Mouse (Mus musculus): ENCODE measurements around the gene Luc7l3.

Luc7l3 gene

DNA sequence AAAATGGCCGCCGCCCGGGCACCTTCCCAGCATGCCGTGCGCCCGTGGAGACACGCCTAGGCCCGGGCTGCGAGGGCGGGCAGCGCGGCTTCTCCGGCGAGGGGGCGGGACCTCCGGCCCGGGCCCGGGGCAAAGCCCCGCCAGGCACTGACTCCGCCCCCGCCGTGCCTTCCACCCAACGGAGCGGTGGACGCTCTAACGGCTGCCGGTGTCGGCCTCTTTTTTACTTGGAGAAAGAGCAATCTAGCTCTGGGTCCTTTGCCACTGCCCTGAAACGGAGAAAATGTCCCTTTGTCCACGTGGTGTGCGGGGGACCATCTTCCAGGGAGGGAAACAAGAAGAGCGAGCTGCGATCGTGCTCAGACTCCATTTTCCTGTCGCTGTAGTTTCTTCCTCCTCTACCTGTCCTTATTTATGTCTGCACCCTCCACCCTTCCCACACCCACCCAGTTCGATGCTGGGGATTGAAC, at the start of gene Luc7l3:
TSS of gene Luc7l3 (minus strand) at position 58 of the 470 bp plus-strand sequence.
- peak; percentile 96 for DNase-seq (ENCODE audit: low read depth, low spot score)

DNA sequence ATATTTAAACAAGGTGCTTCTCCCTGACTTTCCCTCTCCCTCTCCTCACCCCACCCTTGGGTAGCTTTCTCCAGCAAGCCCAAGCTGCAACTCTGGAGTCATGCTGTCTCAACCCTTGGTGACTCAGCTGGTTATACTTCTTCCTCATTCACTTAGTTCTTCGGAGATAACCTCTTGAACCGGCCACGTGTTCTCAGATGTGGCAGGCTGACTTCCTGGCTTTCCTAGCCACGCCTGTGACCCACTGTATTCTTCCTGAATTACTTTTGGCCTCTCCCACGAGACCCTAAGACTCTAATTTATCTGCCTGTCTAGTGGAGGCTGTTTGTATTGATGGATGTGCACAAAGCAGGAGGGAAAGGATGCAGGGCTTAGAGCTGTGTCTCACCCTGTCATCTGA, 49.0 kb upstream of the Luc7l3 start:
- DNase-seq (ENCODE audit: low read depth, low spot score), result peak; percentile 45

DNA sequence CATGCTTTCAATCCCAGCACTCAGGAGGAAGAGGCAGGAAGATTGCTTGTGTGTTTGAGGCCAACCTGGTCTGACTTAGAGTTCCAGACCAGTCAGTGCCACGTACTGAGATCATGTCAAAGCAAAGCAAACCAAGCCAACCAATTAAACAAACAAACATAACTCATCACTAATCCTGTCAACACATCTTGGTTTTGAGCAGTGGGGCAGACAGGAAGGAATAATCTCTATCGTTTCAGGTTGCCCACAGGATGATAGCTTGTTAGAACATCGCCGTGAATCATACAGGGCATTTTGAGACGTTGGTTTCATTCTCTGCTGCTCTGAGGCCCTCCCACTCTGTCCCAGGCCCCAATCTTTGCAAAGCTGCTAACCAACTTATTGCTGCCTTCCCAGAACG, 48.2 kb upstream of the Luc7l3 start:
- DNase-seq (ENCODE audit: low read depth, low spot score), result peak; percentile 20

DNA sequence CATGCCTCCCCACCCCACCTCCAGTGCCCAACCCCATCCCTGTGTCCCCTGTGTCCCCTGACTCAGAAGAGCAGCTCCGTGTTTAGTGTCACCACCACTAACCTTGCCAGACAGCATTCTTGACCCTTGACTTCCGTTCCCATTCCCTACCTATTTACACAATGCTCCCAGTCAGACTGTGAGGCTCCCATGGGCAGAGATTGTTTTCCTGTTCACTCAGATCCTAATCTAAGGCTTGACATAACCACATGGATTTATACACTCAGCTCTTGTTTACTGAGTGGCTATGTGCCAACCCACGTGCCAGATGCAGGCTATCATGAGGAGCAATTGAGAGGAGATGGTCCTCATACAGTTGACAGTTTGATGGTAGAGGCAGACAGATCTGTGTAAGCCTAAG, 43.6 kb upstream of the Luc7l3 start:
- DNase-seq (ENCODE audit: low read depth, low spot score), result no peak

DNA sequence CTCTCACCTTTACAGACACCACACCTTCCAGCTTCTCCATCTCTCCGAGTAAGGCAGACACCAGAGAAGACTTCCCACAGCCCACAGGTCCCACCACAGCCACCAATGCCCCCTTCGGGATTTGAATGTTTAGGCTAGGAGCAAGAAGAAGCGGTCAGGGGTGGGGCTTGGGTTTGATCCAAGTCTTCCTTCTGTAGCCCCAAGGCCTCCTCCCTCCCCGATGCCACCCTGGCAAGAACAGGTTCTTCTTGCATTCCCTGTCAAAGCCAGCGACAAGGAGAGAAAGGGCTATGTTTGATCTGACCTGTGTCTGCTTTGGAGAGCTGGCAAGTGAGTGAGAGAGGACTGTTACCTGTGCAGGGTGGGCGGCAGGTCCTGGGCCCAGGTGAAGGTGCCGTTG, 41.9 kb upstream of the Luc7l3 start:
- DNase-seq (ENCODE audit: low read depth, low spot score), result no peak

DNA sequence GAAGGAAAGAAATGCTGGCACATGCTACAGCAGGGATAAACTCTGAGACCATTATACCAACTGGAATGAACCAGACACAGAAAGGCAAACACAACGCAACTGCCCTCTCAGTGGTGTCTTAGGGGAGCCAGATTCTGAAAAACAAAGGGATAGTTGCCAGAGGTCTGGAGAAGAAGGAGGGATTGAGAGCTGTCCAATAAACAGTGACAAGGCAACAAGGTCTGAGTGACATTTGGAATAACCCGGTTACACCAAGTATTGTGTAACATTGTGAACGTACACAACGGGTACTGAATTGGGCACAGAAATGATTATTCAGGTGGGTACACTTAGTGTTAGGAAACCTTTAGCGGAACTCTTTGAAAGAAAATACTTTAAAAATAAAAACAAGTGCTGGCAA, 40.3 kb upstream of the Luc7l3 start:
- no peak for DNase-seq (ENCODE audit: low read depth, low spot score)

DNA sequence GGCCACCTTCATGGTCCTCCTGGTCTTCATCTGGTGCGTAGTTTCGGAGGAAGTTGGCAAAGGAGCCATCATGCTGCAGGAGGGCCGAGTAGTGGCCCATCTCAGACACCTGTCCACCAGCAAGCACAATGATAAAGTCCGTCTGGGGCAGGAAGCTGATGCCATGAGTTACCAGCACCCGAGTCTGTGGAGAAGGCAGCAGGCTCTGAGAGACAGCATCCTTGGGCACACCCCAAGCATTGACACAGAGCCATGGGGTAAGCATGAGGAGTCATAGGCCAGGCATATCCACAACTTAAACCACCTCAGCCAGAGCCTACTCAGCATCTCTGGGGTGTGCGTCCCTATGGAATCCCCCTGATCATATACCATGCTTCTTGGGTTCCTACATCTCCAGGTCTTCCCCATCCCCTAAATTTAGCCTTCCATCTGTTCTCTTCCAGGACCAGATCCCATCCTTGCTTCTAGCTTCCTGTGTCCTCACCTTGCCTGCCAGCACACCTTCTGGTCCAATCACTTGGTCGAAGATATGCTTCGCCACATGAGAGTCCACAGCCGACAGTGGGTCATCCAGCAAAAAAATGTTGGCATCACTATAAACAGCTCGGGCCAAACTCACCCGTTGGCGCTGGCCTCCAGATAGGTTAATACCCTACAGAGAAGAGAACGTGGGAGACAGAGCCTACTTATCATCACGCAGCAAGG, 39.5 kb upstream of the Luc7l3 start:
- no peak for DNase-seq (ENCODE audit: low read depth, low spot score)

DNA sequence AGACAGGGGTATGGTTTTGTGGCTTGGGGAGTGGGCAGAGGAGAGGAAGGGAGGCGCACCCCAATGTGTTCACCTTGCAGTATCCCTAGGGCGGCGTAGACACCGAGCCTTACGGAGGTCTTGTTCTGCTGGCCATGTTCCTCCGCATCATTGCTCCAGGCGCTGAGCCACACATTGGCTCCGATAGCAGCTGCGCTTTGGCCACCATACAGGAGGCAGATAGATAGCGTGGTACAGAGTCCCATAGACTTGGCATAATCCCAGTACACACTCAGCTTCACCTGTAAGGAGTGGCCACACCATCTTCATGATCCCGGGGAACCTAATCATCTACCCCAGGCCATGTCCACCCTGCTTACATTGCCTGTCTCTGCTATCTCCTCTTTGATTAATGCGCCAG, 37.4 kb upstream of the Luc7l3 start:
- DNase-seq (ENCODE audit: low read depth, low spot score), result no peak

DNA sequence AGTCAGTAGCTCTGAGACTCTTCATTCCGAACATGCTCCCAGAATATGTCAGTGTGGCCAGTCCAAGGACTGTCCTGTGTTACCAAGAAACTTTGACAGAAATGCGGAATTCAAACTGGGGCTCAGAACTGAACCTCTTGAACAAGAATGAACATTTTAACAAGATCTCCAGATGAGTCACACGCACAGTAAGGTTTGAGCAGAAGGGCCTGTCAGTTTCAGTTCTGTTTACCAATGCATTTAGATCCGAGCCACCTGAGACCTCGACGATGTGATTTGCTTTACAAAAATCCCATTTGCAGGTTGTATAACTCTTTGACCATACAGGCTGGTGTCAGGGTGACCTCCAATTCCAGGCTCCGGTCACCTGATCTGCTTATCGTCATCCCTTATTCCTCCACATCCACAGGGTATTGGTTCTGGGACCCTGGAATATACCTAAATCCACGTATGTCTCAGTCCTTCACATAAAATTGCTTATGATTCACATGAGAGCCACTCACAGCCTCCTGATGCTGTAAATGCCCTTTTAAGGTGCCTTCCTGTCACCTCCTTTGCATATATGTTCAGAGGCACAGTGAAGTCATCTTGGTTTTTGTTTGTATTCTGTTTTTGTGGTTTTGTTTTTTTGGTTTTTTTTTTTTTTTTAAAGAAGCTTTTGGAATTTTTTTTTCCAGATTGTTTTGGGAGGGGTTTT, 33.9 kb upstream of the Luc7l3 start:
- no peak for DNase-seq (ENCODE audit: low read depth, low spot score)

DNA sequence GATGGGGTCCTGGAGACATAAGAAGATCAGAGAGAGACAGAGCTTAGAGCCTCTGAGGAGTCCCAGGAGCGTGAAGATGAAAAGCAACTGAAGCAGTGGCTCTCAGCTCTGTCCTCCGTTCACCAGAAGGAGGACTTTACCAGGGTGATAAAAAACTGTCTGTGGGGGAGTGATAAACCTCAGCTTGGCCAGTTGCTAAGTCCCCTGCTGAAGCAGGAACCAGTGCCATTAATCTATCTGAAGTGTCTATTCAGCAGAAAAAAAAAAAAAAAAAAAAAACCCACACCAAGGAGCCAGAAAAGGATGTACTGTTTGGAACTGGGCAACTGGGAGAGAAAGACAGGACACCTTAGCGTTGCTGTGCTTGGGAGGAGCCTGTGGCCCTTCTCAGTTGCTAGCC, 29.3 kb upstream of the Luc7l3 start:
- no peak for DNase-seq (ENCODE audit: low read depth, low spot score)

DNA sequence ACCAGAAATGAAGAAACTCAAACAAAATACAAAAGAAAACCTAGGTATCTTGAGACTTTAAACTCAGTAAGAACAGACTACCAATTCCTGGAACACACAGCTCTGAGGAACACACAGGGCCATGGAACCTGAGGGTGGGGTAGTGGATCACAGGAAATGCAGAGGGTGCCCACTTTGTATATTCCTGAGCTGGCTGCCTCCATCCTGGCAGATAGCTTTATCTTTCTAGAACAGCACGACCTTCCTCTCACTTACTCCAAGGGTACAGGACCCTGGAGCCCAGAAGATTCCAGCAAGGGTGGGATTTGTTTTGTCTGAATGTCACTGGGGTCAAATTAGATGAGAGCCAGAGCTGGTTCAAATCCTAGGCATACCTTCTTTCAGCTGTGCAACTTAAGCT, 28.5 kb upstream of the Luc7l3 start:
- no peak for DNase-seq (ENCODE audit: low read depth, low spot score)

DNA sequence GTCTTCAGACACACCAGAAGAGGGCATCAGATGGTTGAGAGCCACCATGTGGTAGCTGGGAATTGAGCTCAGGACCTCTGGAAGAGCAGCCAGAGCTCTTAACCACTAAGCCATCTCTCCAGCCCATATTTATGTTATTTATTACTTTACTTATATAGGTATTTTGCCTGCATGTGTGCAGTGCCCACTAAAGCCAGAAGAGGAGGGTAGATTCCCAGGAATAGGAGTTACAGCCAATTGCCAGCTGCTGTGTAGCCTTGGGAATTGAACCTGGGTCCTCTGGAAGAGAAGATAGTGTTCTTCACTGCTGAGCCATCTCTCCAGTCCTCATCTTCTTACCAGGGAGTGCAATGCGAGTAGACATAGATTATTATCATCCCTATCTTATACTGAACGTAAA, 28.1 kb upstream of the Luc7l3 start:
- DNase-seq (ENCODE audit: low read depth, low spot score), result no peak

DNA sequence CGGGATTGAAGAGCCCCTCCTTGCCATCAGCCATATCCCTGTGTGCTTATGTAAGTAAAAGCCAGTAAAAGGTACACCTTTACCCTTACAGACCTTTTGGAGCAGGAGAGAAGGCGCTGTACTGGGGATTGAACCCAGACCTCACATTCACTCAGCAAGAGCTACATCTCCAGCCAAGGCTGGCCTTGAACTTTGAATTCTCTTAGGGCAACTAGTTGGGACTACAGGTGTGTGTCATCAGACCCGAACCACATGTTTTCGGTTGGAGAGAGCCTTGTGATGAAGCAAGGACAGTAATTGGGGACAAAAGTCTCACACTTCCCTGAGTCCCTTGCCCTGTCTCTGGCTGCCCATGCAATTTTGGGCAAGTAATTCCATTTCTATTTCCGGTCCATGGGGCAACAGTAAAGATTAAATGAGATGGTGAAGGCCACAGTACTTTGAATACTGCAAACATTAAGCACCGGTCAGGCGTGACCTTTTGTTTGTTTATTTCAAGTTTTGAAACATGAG, 25.3 kb upstream of the Luc7l3 start:
- DNase-seq (ENCODE audit: low read depth, low spot score), result no peak

DNA sequence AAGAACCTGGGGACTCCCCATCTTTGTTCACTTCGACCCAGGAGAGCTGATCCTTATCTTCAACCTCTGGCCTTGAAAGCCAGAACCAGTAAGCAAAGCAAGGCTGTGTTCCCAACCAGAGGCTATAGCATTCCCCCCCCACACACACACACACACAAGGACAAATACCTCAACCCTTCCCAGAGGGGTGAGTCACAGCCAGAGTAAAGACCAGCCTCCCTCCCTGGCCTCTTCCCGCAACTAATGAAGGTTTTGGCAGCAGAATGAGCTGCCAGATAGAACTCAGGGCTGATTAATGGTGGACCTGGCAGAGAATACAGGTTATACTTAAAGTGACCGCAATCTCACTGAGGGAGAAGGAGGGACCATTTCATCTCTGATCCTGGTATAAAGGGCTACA, 24.8 kb upstream of the Luc7l3 start:
- DNase-seq (ENCODE audit: low read depth, low spot score), result no peak

DNA sequence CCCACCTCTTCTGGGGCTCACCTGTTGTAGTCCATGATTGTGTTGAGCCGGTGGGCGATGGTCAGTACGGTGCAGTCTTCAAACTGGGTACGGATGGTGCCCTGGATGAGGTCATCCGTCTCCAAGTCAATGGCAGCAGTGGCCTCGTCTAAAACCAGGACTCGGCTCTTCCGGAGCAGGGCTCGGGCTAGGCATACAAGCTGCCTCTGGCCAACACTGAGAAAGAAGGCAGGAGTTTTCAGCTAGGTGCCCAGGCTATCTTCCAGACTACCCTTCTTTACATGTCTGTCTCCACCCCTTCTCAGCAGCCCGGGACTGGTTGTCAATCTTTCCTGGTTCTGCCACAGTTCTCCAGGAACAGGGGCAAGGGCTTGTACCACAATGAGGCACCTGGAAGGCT, 24.1 kb upstream of the Luc7l3 start:
- no peak for DNase-seq (ENCODE audit: low read depth, low spot score)

DNA sequence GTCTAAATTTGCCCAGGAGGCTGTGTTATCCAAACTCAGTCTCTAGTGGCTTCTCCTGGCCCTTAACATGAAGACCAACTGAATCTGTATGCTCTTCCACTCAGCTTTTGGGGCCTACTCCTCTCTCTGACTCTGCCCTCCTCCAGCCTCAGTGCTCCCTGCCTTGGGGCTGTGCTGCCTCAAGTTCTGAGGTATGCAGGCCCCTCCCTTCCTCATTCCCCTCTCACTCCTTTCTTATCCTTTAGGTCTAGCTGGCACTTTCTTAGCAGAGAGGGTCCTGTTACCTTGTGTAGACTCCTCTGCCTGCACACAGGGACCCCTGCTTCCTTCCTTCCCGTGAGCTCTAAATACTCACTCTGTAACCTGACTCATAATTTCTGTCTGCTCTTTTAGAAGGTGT, 22.7 kb upstream of the Luc7l3 start:
- DNase-seq (ENCODE audit: low read depth, low spot score), result no peak

DNA sequence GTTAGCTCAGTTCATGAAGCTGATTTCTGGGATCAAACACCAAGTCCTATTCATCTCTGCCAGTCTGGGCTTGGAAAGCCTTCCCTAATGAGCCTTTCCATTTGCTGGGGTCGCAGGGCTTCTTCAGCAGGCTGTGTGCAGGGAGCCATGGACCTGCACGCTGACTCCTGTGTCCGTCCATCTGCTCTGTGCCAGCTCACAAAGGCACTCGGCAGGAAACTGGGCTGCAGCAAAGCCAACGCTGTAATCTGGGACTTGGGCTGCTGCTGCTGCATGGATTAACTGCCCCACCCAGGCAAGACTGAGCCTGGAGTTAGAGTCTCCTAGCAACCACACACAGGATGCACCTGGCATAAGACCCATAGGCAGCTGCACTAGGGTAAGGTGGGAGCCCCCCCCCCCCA, 22.2 kb upstream of the Luc7l3 start:
- DNase-seq (ENCODE audit: low read depth, low spot score), result no peak

DNA sequence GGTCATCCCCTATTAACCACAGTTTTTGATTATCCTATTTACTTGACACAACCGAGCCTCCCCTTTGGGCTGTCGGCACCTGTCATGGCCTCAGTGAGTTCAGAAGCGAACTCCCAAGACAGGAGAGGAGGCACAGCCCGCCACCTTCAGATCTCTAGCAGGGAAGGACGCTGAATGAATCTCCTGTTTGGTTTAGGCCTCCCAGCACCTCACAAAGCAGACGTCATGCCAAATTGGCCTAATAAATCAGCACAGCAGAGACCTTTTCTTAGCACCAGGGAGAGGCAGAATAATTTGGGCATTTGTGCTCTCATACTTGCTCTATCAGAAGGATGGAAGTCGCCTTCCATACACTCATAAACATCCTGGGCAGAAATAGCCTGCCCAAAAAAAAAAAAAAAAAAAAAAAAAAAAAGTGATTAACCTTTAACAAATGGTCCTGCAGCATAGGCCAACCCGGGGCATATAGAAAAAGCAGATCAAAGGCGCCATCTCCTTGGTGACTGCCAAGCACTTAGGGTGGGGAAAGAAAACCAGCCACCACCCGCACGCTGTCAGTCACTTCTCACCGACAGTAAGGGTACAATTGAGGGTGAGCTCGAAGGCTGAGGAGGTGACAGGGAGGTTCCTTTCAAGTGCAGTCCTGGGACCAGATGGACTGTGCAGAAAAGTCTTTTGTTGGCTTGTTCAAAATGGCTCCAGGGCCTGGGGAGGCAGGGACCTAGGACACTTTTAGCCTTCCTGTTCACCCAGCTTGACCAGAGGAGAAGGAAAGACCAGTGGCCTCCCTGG, 20.5 kb upstream of the Luc7l3 start:
- DNase-seq (ENCODE audit: low read depth, low spot score), result no peak

DNA sequence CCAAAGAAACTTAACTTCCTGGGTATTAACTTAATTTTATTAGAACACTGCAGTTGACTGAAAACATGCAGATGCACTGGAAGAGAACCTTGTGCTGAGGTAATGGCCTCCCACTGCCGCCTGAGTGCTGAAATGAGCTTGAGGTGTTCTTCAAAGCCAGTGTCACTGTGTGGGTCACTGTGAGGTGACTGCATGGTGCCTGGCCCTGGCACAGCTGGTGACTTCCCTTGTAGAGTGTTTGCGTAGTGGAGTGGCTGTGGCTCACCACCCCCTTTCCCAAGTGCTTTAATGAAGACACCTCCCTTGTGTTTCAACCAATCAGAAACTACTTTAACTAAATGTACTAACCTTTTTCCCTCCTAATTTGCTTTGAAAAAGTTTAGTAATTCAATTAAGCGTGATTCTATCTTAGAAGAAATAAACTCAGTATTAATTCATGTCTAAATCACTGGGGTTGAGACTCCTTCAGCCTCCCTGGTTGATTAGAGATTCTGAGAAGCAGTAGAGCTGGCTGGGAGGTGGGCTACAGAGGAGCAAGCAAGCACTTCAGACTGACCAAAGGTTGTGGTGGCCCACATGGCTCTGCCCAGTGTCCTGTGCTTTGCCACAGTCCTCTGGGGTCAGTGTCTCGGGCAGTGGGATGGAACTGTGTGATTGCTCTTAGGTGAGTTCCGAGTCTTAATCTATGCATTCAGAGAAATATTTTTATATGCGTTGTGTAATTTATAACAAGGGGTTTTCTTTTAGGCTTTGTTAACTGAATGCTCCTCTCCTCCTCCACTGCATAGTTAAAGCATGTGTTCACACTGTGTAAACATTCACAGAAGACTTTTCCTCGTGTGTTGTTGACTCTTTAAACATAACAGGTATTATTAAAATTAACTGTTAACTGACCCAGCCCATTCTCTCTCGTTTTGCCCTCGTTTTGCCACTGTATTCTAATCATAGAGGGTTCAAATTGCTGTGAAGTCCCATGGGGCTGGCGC, 19.5 kb upstream of the Luc7l3 start:
- DNase-seq (ENCODE audit: low read depth, low spot score), result no peak

DNA sequence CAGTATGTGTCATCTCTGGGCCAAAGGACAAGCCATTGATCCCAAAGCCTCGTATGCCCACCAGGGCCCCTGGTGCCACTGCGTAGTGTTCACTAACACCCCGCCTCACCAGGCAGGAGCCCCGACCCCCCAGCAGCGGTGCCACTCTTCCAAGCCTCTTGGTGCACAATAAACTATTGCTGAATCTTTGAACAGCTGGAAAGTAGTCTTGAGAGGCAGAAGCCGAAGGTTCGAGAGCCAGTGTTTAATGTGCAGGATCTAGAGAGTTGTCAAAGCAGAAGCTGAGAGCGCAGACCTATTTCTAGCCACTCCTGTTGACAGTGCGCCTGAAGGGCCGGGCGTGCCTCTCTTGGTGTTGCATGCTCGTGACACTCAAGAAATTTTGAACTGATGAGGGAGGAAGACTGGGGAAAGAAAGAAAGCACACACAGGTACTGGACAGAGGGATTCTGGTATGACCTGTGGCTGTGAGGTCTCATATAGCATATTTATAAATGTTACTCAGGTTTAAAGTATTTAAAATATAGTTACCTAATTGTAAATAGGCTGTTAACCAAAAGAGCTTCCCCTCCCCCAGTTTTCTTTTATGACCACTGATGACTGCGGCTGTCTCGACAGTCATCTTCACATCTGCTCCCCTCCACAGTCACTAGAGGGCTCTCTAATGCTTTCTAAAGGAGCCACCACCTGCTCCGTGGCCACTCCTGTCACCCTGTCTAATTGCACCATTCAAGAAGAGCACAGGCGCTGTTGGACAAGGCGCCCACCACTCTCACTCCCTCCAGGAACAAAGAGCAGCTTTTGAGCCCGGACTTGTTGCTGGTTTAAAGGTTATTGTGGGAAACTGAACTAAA, 18.2 kb upstream of the Luc7l3 start:
- DNase-seq (ENCODE audit: low read depth, low spot score), result peak; percentile 80
